Mouse (Mus musculus) liver, adult 2 months (tissue): ENCODE measurements at regions not wholly inside any gene's neighbourhood (a gene's known extent, or its start where the extent isn't known, plus 50 kb on each side); places are given as distances from the start of the nearest gene placed in this dataset.

Experiments
- CTCF ChIP-seq: fragments of 200-500 bp; IDR thresholded peaks from 2 replicates; pipeline ENCODE4 v1.5.1; 2011; ENCODE audit warnings: low read depth, low read length, control low read depth
- POLR2A ChIP-seq: fragments of 200-500 bp; IDR thresholded peaks from 2 replicates; pipeline ENCODE4 v1.6.1; 2011; ENCODE audit warnings: low read length, control low read depth; ENCODE audit not compliant: insufficient read depth; ENCODE audit errors: extremely low read depth

DNA sequence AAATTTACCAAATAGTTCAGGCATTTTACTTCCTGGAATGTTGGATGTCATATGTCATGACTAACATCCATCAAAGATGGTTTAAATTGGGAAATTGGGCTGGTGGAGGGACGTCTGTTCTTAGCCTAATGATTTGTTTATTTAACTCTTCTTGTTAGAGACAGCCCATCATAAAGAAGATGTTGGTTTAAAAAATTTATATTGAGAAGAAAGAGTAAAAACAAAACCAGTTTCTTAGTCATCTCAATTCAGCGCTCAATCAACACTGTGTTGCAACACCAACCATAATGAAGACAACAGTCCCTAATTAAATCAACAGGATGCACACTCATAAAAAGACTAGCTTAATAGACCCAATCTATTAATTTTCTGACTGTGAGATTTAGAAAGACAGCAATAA, 133.5 kb downstream of the AI593442 start:
- no peak for TF ChIP-seq CTCF
- TF ChIP-seq POLR2A, result no peak
